Mouse (Mus musculus): ENCODE measurements around the gene Acap1. TPM values are rescaled to one million over a fixed set of nuclear protein-coding genes. Genes with fewer than 3 reads are reported as not detected.

The Acap1 gene
- total and polyA plus RNA-seq, 3 experiments = 39.6 to 70.9 (median 58.2) TPM

GRCm38 (mm10) chr11:69901406-69901846 is 6.1 kb upstream of the Acap1 start (continued):
- peak; percentile 59 for TF ChIP-seq BHLHE40 (IDR thresholded peaks at IDR 0.05; ENCODE audit: low read depth, low read length)
- TF ChIP-seq ETS1 (conservative IDR thresholded peaks at IDR 0.05; ENCODE audit: low read depth, low read length) = 0 out of 2 replicates have a peak, but pooled peaks have one; percentile 19
- TF ChIP-seq JUND (conservative IDR thresholded peaks at IDR 0.05; ENCODE audit: low read depth, low read length) = no peak
- peak; percentile 69; the same call in 1 of the 2 replicates for TF ChIP-seq IRF4 (IDR thresholded peaks at IDR 0.05; ENCODE audit: low read depth, low read length)
- no peak for TF ChIP-seq POLR2AphosphoS2 (IDR thresholded peaks at IDR 0.05; ENCODE audit: low read depth, low read length)
- peak; percentile 98 for TF ChIP-seq KAT2A (IDR thresholded peaks at IDR 0.05; ENCODE audit: insufficient replicate concordance, low read length)
- TF ChIP-seq ZNF384 (IDR thresholded peaks at IDR 0.05; ENCODE audit: low read depth, low read length) = 0 out of 2 replicates have a peak, but pooled peaks have one; percentile 3
- peak; percentile 95 for TF ChIP-seq MAZ (IDR thresholded peaks at IDR 0.05; ENCODE audit: low read depth, low read length)
- no peak for TF ChIP-seq ZKSCAN1 (IDR thresholded peaks at IDR 0.05; ENCODE audit: borderline replicate concordance, low read depth, low read length)
- TF ChIP-seq GABPA (IDR thresholded peaks at IDR 0.05; ENCODE audit: insufficient replicate concordance, low read depth, low read length) = peak; percentile 70; the same call in 1 of the 2 replicates
- no peak for TF ChIP-seq MAFK (IDR thresholded peaks at IDR 0.05; ENCODE audit: insufficient replicate concordance, low read length)
- no peak for TF ChIP-seq ZC3H11A (IDR thresholded peaks at IDR 0.05; ENCODE audit: low read depth, low read length)
- TF ChIP-seq SIN3A (IDR thresholded peaks at IDR 0.05; ENCODE audit: low read length) = peak; percentile 83
- peak; percentile 57; the same call in 1 of the 2 replicates for TF ChIP-seq TCF12 (IDR thresholded peaks at IDR 0.05; ENCODE audit: low read depth, low read length)
- TF ChIP-seq ZMIZ1 (IDR thresholded peaks at IDR 0.05; ENCODE audit: low read depth, low read length) = no peak; the same call in 1 of the 2 replicates
- TF ChIP-seq RCOR1 (conservative IDR thresholded peaks at IDR 0.05; ENCODE audit: low read depth, low read length) = no peak
- TF ChIP-seq MYC (IDR thresholded peaks at IDR 0.05; ENCODE audit: low read depth, low read length) = peak; percentile 82; the same call in 1 of the 2 replicates
- no peak for TF ChIP-seq USF2 (conservative IDR thresholded peaks at IDR 0.05; ENCODE audit: low read depth, low read length)
- TF ChIP-seq JUN (IDR thresholded peaks at IDR 0.05; ENCODE audit: insufficient read depth, low read depth, low read length) = no peak
- no peak for TF ChIP-seq PAX5 (IDR thresholded peaks at IDR 0.05; ENCODE audit: low read length)
- peak; percentile 93 for TF ChIP-seq ELF1 (IDR thresholded peaks at IDR 0.05; ENCODE audit: low read depth, low read length)

GRCm38 (mm10) chr11:69900471-69901405 is 5.4 kb upstream of the Acap1 start, which contains the start of the genes 2810408A11Rik and Neurl4:
TSS of gene 2810408A11Rik (minus strand) at chr11:69900987.
TSS of gene Neurl4 (plus strand) at chr11:69901072.
- Histone ChIP-seq H3K9me3 (replicated peaks; ENCODE audit: low read length) (no peaks in the 10 kb centered on the region), H3K79me2 (replicated peaks; ENCODE audit: control insufficient read depth, extremely low read depth, insufficient read depth, poor library complexity, severe bottlenecking) (peaks cover 10% of the 10 kb centered on the region), H3K4me2 (ENCODE audit: insufficient read depth, low read depth, poor library complexity, severe bottlenecking) (peak within 1 kb of the TSS; percentile 73), H3K4me3 (replicated peaks in 1 of 3; ENCODE audit: low read depth in 2 of 3, low read length in 2 of 3, poor library complexity in 1 of 3) (peak within 1 kb of the TSS; percentile 70 to 97 (median 82)), H3K4me1 (ENCODE audit: control insufficient read depth in 1 of 2, insufficient read depth in 2 of 2) (peaks cover 7 to 32% of the 10 kb centered on the region in 2 experiments), H3K27me3 (replicated peaks) (no peaks in the 10 kb centered on the region), H3K36me3 (replicated peaks in 1 of 2; ENCODE audit: control insufficient read depth in 1 of 2, insufficient read depth in 1 of 2, low read length in 1 of 2) (peaks cover 23 to 25% of the 10 kb centered on the region in 2 experiments), H3K27ac (ENCODE audit: insufficient read depth, low read depth) (peak within 1 kb of the TSS; percentile 75), H3K9ac (ENCODE audit: insufficient read depth, low read depth) (peak within 1 kb of the TSS; percentile 81)
- in situ Hi-C loops (cut with MboI; ENCODE audit: low pct_ligation_motif_present, low pct_unique_long_range_greater_than_20kb, low sequenced_read_pairs) (no loop called here), dilution Hi-C loops (cut with MboI; ENCODE audit: extremely low pct_ligation_motif_present, extremely low pct_unique_long_range_greater_than_20kb, low sequenced_read_pairs) (no loop called here)
- peak; percentile 98 for DNase-seq (ENCODE audit: extremely low read depth)
- TF ChIP-seq NELFE (IDR thresholded peaks at IDR 0.05; ENCODE audit: low read depth, low read length) (peak; percentile 86; the same call in 1 of the 2 replicates), RAD21 (IDR thresholded peaks at IDR 0.05; ENCODE audit: low read depth, low read length) (no peak), MXI1 (IDR thresholded peaks at IDR 0.05; ENCODE audit: low read depth, low read length) (peak; percentile 77), MAX (IDR thresholded peaks at IDR 0.05; ENCODE audit: low read length) (peak; percentile 24; the same call in 1 of the 2 replicates), ETS1 (conservative IDR thresholded peaks at IDR 0.05; ENCODE audit: low read depth, low read length) (0 out of 2 replicates have a peak, but pooled peaks have one; percentile 42), USF1 (IDR thresholded peaks at IDR 0.05; ENCODE audit: low read depth, low read length) (no peak; the same call in 1 of the 2 replicates), MEF2A (IDR thresholded peaks at IDR 0.05; ENCODE audit: borderline replicate concordance, low read depth, low read length) (peak; percentile 44; the same call in 1 of the 2 replicates), TCF12 (IDR thresholded peaks at IDR 0.05; ENCODE audit: low read depth, low read length) (peak; percentile 72), ZMIZ1 (IDR thresholded peaks at IDR 0.05; ENCODE audit: low read depth, low read length) (peak; percentile 88), POLR2A (IDR thresholded peaks at IDR 0.05; ENCODE audit: low read depth, low read length) (peak; percentile 92), ELF1 (IDR thresholded peaks at IDR 0.05; ENCODE audit: low read depth, low read length) (peak; percentile 48; the same call in 1 of the 2 replicates), MAZ (IDR thresholded peaks at IDR 0.05; ENCODE audit: low read depth, low read length) (no peak), NRF1 (IDR thresholded peaks at IDR 0.05; ENCODE audit: low read depth, low read length) (no peak), POLR2AphosphoS2 (IDR thresholded peaks at IDR 0.05; ENCODE audit: low read depth, low read length) (peak; percentile 81; the same call in 1 of the 2 replicates), SIN3A (IDR thresholded peaks at IDR 0.05; ENCODE audit: low read length) (peak; percentile 18; the same call in 1 of the 2 replicates), SMC3 (IDR thresholded peaks at IDR 0.05; ENCODE audit: low read depth, low read length) (peak; percentile 10; the same call in 1 of the 2 replicates), MYC (IDR thresholded peaks at IDR 0.05; ENCODE audit: low read depth, low read length) (no peak), ZC3H11A (IDR thresholded peaks at IDR 0.05; ENCODE audit: low read depth, low read length) (no peak), EP300 (IDR thresholded peaks at IDR 0.05; ENCODE audit: low read length) (peak; percentile 45; the same call in 1 of the 2 replicates), USF2 (conservative IDR thresholded peaks at IDR 0.05; ENCODE audit: low read depth, low read length) (no peak), BHLHE40 (IDR thresholded peaks at IDR 0.05; ENCODE audit: low read depth, low read length) (peak; percentile 42; the same call in 1 of the 2 replicates)

Measured in CH12.LX (cell line).